Mouse (Mus musculus) MEL (cell line): ENCODE measurements around the gene Gramd1c. TPM values are rescaled to one million over a fixed set of nuclear protein-coding genes. Genes with fewer than 3 reads are reported as not detected.

Experiments used
- DNase-seq: peaks from one replicate; pipeline ENCODE4 v3.0.0; 2011; ENCODE audit warnings: low read depth, low spot score
- H3K27ac ChIP-seq: 2 replicates; pipeline ENCODE4 v1.5.1; 2012; ENCODE audit warnings: low read depth, mild to moderate bottlenecking, control low read depth, low read length, moderate library complexity; ENCODE audit not compliant: control insufficient read depth
- H3K27me3 ChIP-seq, 2 experiments: fragments of 150-350 bp in 1 of 2; sonication (generic) in 1 of 2; 2 replicates each; pipeline ENCODE4 v1.6.1; 2012; ENCODE audit warnings: low read length in 2 of 2, mild to moderate bottlenecking in 2 of 2, improper control_type of control experiment in 1 of 2, moderate library complexity in 1 of 2; ENCODE audit not compliant: insufficient read depth in 2 of 2, control insufficient read depth in 1 of 2
- H3K36me3 ChIP-seq, 2 experiments: 2 replicates each; pipeline ENCODE4 v1.6.1; 2012 to 2014; ENCODE audit warnings: low read length in 2 of 2, improper control_type of control experiment in 1 of 2, inconsistent platforms in 1 of 2, mild to moderate bottlenecking in 1 of 2; ENCODE audit not compliant: insufficient read depth in 2 of 2, control insufficient read depth in 1 of 2
- H3K4me1 ChIP-seq, 2 experiments: fragments of 150-350 bp in 1 of 2; sonication (generic) in 1 of 2; 2 replicates each; pipeline ENCODE4 v1.6.1; 2012; ENCODE audit warnings: low read length in 2 of 2, improper control_type of control experiment in 1 of 2, mild to moderate bottlenecking in 1 of 2; ENCODE audit not compliant: insufficient read depth in 2 of 2, control insufficient read depth in 1 of 2
- H3K4me3 ChIP-seq, 2 experiments: fragments of 150-350 bp in 1 of 2; sonication (generic) in 1 of 2; 2 replicates each; pipeline ENCODE4 v1.5.1; 2012; ENCODE audit warnings: low read depth in 2 of 2, low read length in 2 of 2, mild to moderate bottlenecking in 2 of 2, moderate library complexity in 2 of 2, control low read depth in 1 of 2, improper control_type of control experiment in 1 of 2; ENCODE audit not compliant: control insufficient read depth in 1 of 2, insufficient read depth in 1 of 2
- H3K79me2 ChIP-seq: 2 replicates; pipeline ENCODE4 v1.6.1; 2012; ENCODE audit warnings: mild to moderate bottlenecking, low read length, moderate library complexity; ENCODE audit not compliant: control insufficient read depth, poor library complexity, insufficient read depth
- H3K9ac ChIP-seq: 2 replicates; pipeline ENCODE4 v1.6.1; 2012; ENCODE audit warnings: low read depth, mild to moderate bottlenecking, control low read depth, low read length, moderate library complexity; ENCODE audit not compliant: control insufficient read depth, poor library complexity, severe bottlenecking
- H3K9me3 ChIP-seq: fragments of 150-350 bp; sonication (generic); replicated peaks from 2 replicates; pipeline ENCODE4 v1.6.1; 2012; ENCODE audit warnings: mild to moderate bottlenecking, low read length, improper control_type of control experiment, moderate library complexity; ENCODE audit not compliant: insufficient read depth
- BHLHE40 ChIP-seq: IDR thresholded peaks from 2 replicates; pipeline ENCODE4 v1.6.1; 2012; ENCODE audit warnings: low read depth, mild to moderate bottlenecking, inconsistent platforms, low read length, improper control_type of control experiment, borderline replicate concordance
- EP300 ChIP-seq, 2 experiments: IDR thresholded peaks; 2 replicates each; pipeline ENCODE4 v1.6.1; 2011; ENCODE audit warnings: improper control_type of control experiment in 2 of 2, low read length in 2 of 2, low read depth in 1 of 2, mild to moderate bottlenecking in 1 of 2
- ETS1 ChIP-seq: IDR thresholded peaks from 2 replicates; pipeline ENCODE4 v1.6.1; 2012; ENCODE audit warnings: low read depth, mild to moderate bottlenecking, inconsistent platforms, low read length, improper control_type of control experiment, moderate library complexity
- GABPA ChIP-seq: IDR thresholded peaks from 2 replicates; pipeline ENCODE4 v1.6.1; 2012; ENCODE audit warnings: low read depth, mild to moderate bottlenecking, inconsistent platforms, low read length, improper control_type of control experiment, moderate library complexity
- GATA1 ChIP-seq: IDR thresholded peaks from 2 replicates; pipeline ENCODE4 v1.6.1; 2011; ENCODE audit warnings: low read depth, low read length, improper control_type of control experiment
- KAT2A ChIP-seq: conservative IDR thresholded peaks from 2 replicates; pipeline ENCODE4 v1.6.1; 2012; ENCODE audit warnings: low read depth, low read length, improper control_type of control experiment, inconsistent platforms
- MAFK ChIP-seq: IDR thresholded peaks from 2 replicates; pipeline ENCODE4 v1.6.1; 2011; ENCODE audit warnings: low read depth, mild to moderate bottlenecking, low read length, improper control_type of control experiment, borderline replicate concordance
- MAX ChIP-seq: IDR thresholded peaks from 2 replicates; pipeline ENCODE4 v1.6.1; 2011; ENCODE audit warnings: low read length, improper control_type of control experiment
- MXI1 ChIP-seq: IDR thresholded peaks from 2 replicates; pipeline ENCODE4 v1.6.1; 2011; ENCODE audit warnings: mild to moderate bottlenecking, low read depth, low read length, improper control_type of control experiment
- MYB ChIP-seq: IDR thresholded peaks from 2 replicates; pipeline ENCODE4 v1.6.1; 2011; ENCODE audit warnings: mild to moderate bottlenecking, low read depth, low read length, improper control_type of control experiment
- NRF1 ChIP-seq: IDR thresholded peaks from 2 replicates; pipeline ENCODE4 v1.6.1; 2014; ENCODE audit warnings: low read depth, mild to moderate bottlenecking, inconsistent platforms, low read length, improper control_type of control experiment, moderate library complexity; ENCODE audit not compliant: poor library complexity, insufficient read depth, severe bottlenecking
- POLR2A ChIP-seq, 2 experiments: IDR thresholded peaks; 2 replicates each; pipeline ENCODE4 v1.6.1; 2011 to 2012; ENCODE audit warnings: low read length in 2 of 2, mild to moderate bottlenecking in 2 of 2, control low read depth in 1 of 2, improper control_type of control experiment in 1 of 2, low read depth in 1 of 2, moderate library complexity in 1 of 2; ENCODE audit not compliant: control insufficient read depth in 1 of 2, insufficient read depth in 1 of 2, poor library complexity in 1 of 2
- POLR2AphosphoS2 ChIP-seq: IDR thresholded peaks from 2 replicates; pipeline ENCODE4 v1.6.1; 2011; ENCODE audit warnings: low read length, improper control_type of control experiment
- POLR2AphosphoS5 ChIP-seq: IDR thresholded peaks from 2 replicates; pipeline ENCODE4 v1.6.1; 2012; ENCODE audit warnings: low read depth, borderline replicate concordance, mild to moderate bottlenecking, inconsistent platforms, low read length, moderate library complexity, mixed read lengths
- RCOR1 ChIP-seq: IDR thresholded peaks from 2 replicates; pipeline ENCODE4 v1.6.1; 2012; ENCODE audit warnings: low read depth, mild to moderate bottlenecking, inconsistent platforms, low read length, improper control_type of control experiment
- SIN3A ChIP-seq: IDR thresholded peaks from 2 replicates; pipeline ENCODE4 v1.6.1; 2012; ENCODE audit warnings: low read length, improper control_type of control experiment, inconsistent platforms
- TAL1 ChIP-seq: IDR thresholded peaks from 2 replicates; pipeline ENCODE4 v1.6.1; 2012; ENCODE audit warnings: mild to moderate bottlenecking, inconsistent platforms, low read length, moderate library complexity, mixed read lengths
- UBTF ChIP-seq: IDR thresholded peaks from 2 replicates; pipeline ENCODE4 v1.6.1; 2012; ENCODE audit warnings: low read depth, mild to moderate bottlenecking, inconsistent platforms, low read length, improper control_type of control experiment, moderate library complexity, borderline replicate concordance; ENCODE audit not compliant: insufficient read depth
- ZKSCAN1 ChIP-seq: IDR thresholded peaks from 2 replicates; pipeline ENCODE4 v1.6.1; 2012; ENCODE audit warnings: low read depth, mild to moderate bottlenecking, inconsistent platforms, low read length, improper control_type of control experiment, moderate library complexity
- polyA plus RNA-seq, 2 experiments: library from polyadenylated mRNA; stranded (reverse) in 1 of 2; unstranded in 1 of 2; fragments of >175 nt in 1 of 2; fragments of >200 nt in 1 of 2; gene quantifications; 2 replicates each; pipeline versions ENCODE4 v1.2.1 to v1.2.4; 2012; ENCODE audit warnings: low replicate concordance in 2 of 2, low read depth in 1 of 2; ENCODE audit not compliant: insufficient read length in 2 of 2, insufficient read depth in 1 of 2, missing spikeins in 1 of 2
- total RNA-seq: library from RNA; depleted of rRNA; stranded (reverse); fragments of 300-350 nt; gene quantifications from 2 replicates; pipeline ENCODE4 v1.2.3, GENCODE M21; 2012; rRNA removed

Gramd1c gene
- total and polyA plus RNA-seq, 3 experiments, result 1.5 to 2.7 TPM; not detected in 1

DNA sequence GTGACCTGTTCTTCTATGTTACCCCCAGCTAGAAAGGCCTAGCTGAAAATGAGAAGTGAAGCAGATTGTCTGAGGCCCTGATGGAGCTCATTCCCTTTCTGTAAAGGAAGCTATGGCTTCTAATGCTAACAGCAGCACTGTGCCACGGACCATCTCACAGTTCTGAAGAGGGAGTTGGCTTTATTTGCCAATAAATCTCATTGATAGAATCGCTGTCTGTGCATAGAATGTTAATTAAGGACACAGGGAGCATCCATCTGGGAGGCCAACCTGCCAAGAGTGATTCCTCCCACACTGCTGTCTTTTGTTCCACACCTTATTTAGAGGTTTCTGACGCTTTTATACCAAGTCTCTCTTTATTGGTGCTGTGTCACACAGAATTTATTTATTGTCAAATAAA lies 131.6 kb downstream of the Gramd1c start:
- H3K9ac ChIP-seq, result no peak overlapping the region
- H3K4me3 ChIP-seq, result no peak overlapping the region
- no peaks in the 10 kb centered on the region for H3K9me3 ChIP-seq
- no peaks in the 10 kb centered on the region for H3K27me3 ChIP-seq
- peaks cover 0 to 1% of the 10 kb centered on the region in 2 experiments; a peak in 2 of 4 replicates for H3K4me1 ChIP-seq
- no peak for DNase-seq
- no peak for TF ChIP-seq NRF1
- TF ChIP-seq ZKSCAN1, result no peak
- no peak for TF ChIP-seq MXI1
- TF ChIP-seq ETS1, result no peak
- no peak for TF ChIP-seq TAL1
- TF ChIP-seq UBTF, result no peak
- TF ChIP-seq GATA1, result no peak
- TF ChIP-seq POLR2A (IDR thresholded peaks at IDR 0.05; ENCODE audit: control insufficient read depth in 1 of 2, insufficient read depth in 1 of 2, low read depth in 1 of 2, low read length in 2 of 2, poor library complexity in 1 of 2), result no peak
- no peak for TF ChIP-seq POLR2AphosphoS5
- no peak for TF ChIP-seq BHLHE40
- TF ChIP-seq KAT2A, result no peak
- TF ChIP-seq RCOR1, result no peak
- TF ChIP-seq MAX, result no peak
- TF ChIP-seq SIN3A, result no peak
- peaks cover 0 to 3% of the 10 kb centered on the region in 2 experiments; a peak in 2 of 4 replicates for H3K36me3 ChIP-seq
- no peak overlapping the region for H3K27ac ChIP-seq
- no peaks in the 10 kb centered on the region for H3K79me2 ChIP-seq

DNA sequence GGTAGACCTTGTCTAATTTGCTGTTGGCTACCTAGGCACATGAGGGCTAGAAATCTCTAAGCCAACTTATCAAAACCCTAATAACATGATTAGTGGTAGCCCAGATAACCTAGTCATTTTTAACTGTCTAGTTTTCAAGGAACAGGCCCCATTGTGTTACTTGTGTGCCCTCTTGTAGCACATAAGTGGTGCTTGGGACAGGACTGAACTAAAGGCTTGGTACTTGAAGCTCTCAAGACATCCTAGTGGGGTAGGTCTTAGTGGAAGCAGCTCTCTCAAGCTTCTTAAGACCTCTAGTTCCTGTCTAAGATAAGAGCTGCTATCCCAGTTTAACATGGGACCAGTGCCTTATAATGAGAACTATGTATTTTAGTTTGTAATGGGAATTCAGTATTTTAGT lies 132.6 kb downstream of the Gramd1c start:
- Histone ChIP-seq H3K27ac (no peak overlapping the region), H3K4me1 (no peaks in the 10 kb centered on the region), H3K9me3 (no peaks in the 10 kb centered on the region), H3K79me2 (no peaks in the 10 kb centered on the region), H3K9ac (no peak overlapping the region), H3K4me3 (no peak overlapping the region), H3K36me3 (no peaks in the 10 kb centered on the region), H3K27me3 (no peaks in the 10 kb centered on the region)
- DNase-seq, result no peak
- TF ChIP-seq MAX, result no peak
- no peak for TF ChIP-seq TAL1
- no peak for TF ChIP-seq GABPA
- TF ChIP-seq MAFK, result no peak
- TF ChIP-seq EP300 (IDR thresholded peaks at IDR 0.05; ENCODE audit: low read depth in 1 of 2, low read length in 2 of 2), result no peak
- TF ChIP-seq MYB, result no peak
- TF ChIP-seq POLR2AphosphoS2, result no peak

Other genes with a start within 250 kb of the Gramd1c start
- 5.1 and 7.2 TPM in 2 replicates for gene Ccdc191, start 173.5 kb downstream of the Gramd1c start, total RNA-seq
- 1 to 10 TPM in 1 of 2 experiments, not detected in 1; 7.0 TPM for gene Ccdc191, start 173.5 kb downstream of the Gramd1c start, polyA plus RNA-seq
- gene Qtrt2, start 136.5 kb downstream of the Gramd1c start, total RNA-seq, result 29.4 and 47.9 TPM in 2 replicates
- gene Qtrt2, start 136.5 kb downstream of the Gramd1c start, polyA plus RNA-seq, result 10 to 100 TPM; 37.6 to 68.4 TPM
- gene Zdhhc23, start 83.6 kb downstream of the Gramd1c start, total RNA-seq, result 3.8 and 4.0 TPM in 2 replicates
- gene Zdhhc23, start 83.6 kb downstream of the Gramd1c start, polyA plus RNA-seq, result 10 to 100 TPM in 1 of 2 experiments, 1 to 10 TPM in 1; 7.8 to 53.3 TPM
- gene Atp6v1a, start 76.4 kb upstream of the Gramd1c start, total RNA-seq, result 34.9 and 42.5 TPM in 2 replicates
- gene Atp6v1a, start 76.4 kb upstream of the Gramd1c start, polyA plus RNA-seq, result 10 to 100 TPM in 1 of 2 experiments, not detected in 1; 38.5 TPM
- gene Naa50, start 76.5 kb upstream of the Gramd1c start, total RNA-seq, result 52.1 and 52.8 TPM in 2 replicates
- gene Naa50, start 76.5 kb upstream of the Gramd1c start, polyA plus RNA-seq, result 100 to 1,000 TPM in 1 of 2 experiments, 10 to 100 TPM in 1; 90.4 to 204 TPM
- gene Usf3, start 109.9 kb upstream of the Gramd1c start, total RNA-seq, result 3.4 and 4.6 TPM in 2 replicates
- 10 to 100 TPM; 11.0 to 89.6 TPM for gene Usf3, start 109.9 kb upstream of the Gramd1c start, polyA plus RNA-seq